Mouse (Mus musculus): ENCODE measurements around the gene Clip1. TPM values are rescaled to one million over a fixed set of nuclear protein-coding genes. Genes with fewer than 3 reads are reported as not detected.
A peak's percentile ranks its signal among the peaks of the same experiment; 100 is the strongest.

Gene Clip1
- polyA plus RNA-seq, 1 experiment from 2014 or later, result 21.6 TPM

DNA sequence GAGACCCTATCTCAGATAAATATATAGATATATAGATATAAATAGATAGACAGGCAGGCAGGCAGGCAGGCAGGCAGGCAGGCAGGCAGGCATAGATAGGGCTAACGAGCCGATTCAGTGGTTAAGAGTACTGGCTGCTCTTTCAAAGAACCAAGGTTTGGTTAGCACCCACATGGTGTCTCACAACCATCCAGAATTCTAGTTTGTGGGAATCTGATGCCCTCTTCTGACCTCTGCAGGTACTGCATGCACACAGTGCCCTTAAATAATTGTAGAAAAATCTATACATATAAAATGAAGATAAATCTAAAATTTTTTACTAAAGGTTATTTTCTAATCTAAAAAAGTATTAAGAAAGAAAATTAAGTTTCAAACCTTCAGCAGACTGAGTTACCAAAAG lies 65.9 kb downstream of the Clip1 start:
- no peak overlapping the region for H3K4me3 ChIP-seq (replicated peaks; ENCODE audit: low read depth, low read length)
- H3K9ac ChIP-seq (ENCODE audit: low read depth, low read length), result no peak overlapping the region
- 81% methylated on average over 2 of the region's 2 CpGs for WGBS
- no peaks in the 10 kb centered on the region for H3K9me3 ChIP-seq (replicated peaks; ENCODE audit: low read length)
- peak; percentile 16 for DNase-seq (ENCODE audit: low spot score)
- no peaks in the 10 kb centered on the region for H3K27me3 ChIP-seq (ENCODE audit: insufficient read depth, low read length)
- peak; percentile 64 for TF ChIP-seq CTCF (IDR thresholded peaks at IDR 0.05; ENCODE audit: low read depth)
- H3K4me1 ChIP-seq (replicated peaks; ENCODE audit: insufficient read depth, low read length), result no peaks in the 10 kb centered on the region
- ATAC-seq (replicated peaks; ENCODE audit: low FRiP score, low read depth), result no peak
- H3K27ac ChIP-seq, result no peak overlapping the region
- no peak overlapping the region for H3K4me2 ChIP-seq (ENCODE audit: low read length)
- H3K36me3 ChIP-seq (ENCODE audit: insufficient read depth, low read length), result peaks cover 37% of the 10 kb centered on the region

DNA sequence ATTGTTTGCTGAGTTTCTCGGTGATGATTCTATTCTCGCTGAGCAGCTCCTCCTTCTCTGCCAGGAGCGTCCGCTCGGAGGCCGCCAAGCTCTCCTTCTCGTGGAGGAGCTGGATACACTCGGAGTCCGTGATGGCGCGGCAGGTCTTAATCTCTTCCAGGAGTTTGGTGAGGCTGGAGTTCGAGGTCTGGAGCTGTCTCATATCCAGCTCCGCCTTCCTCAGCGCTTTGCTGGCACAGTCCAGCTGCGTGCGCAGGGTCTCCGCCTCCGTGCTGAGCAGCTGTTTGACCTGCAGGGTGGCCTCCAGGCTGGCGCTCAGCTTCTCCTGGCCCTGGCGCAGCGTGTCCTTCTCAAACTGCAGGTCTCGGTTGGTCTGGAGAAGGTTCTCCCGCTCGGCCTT lies 70.2 kb downstream of the Clip1 start:
- Histone ChIP-seq H3K4me2 (ENCODE audit: low read length) (no peak overlapping the region), H3K27ac (no peak overlapping the region), H3K36me3 (ENCODE audit: insufficient read depth, low read length) (peaks cover 51% of the 10 kb centered on the region), H3K9ac (ENCODE audit: low read depth, low read length) (no peak overlapping the region), H3K9me3 (replicated peaks; ENCODE audit: low read length) (no peaks in the 10 kb centered on the region), H3K27me3 (ENCODE audit: insufficient read depth, low read length) (no peaks in the 10 kb centered on the region), H3K4me1 (replicated peaks; ENCODE audit: insufficient read depth, low read length) (no peaks in the 10 kb centered on the region), H3K4me3 (replicated peaks; ENCODE audit: low read depth, low read length) (no peak overlapping the region)
- ATAC-seq (replicated peaks; ENCODE audit: low FRiP score, low read depth) (no peak), DNase-seq (ENCODE audit: low spot score) (no peak)
- 97% methylated on average over 24 of the region's 24 CpGs for WGBS
- TF ChIP-seq CTCF (IDR thresholded peaks at IDR 0.05; ENCODE audit: low read depth), result no peak

DNA sequence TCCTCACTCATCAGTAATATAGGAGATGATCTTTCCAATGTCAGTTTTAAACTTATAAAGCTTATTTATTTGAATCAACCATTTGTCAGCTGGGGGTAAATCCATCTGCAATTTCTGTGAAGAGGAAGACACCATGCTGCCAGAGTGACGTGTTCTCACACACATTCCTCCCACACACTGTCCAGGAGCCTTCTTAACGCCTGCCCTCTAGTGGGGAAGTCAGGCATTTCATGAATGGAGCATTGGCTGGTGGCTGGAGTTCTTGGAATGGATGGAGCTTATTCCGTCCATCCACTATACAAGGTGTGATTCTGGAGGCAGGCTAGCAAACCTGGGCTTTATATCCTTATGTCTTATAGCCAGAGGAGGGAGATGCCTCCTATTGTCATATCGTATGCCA lies 74.6 kb downstream of the Clip1 start:
- 36% methylated on average over 4 of the region's 4 CpGs for WGBS
- peak; percentile 83 for DNase-seq (ENCODE audit: low spot score)
- peak; percentile 91 for TF ChIP-seq CTCF (IDR thresholded peaks at IDR 0.05; ENCODE audit: low read depth)
- H3K36me3 ChIP-seq (ENCODE audit: insufficient read depth, low read length), result peaks cover 45% of the 10 kb centered on the region
- no peak overlapping the region for H3K9ac ChIP-seq (ENCODE audit: low read depth, low read length)
- H3K27ac ChIP-seq, result no peak overlapping the region
- H3K27me3 ChIP-seq (ENCODE audit: insufficient read depth, low read length), result no peaks in the 10 kb centered on the region
- H3K4me1 ChIP-seq (replicated peaks; ENCODE audit: insufficient read depth, low read length), result no peaks in the 10 kb centered on the region
- no peak overlapping the region for H3K4me2 ChIP-seq (ENCODE audit: low read length)
- no peak overlapping the region for H3K4me3 ChIP-seq (replicated peaks; ENCODE audit: low read depth, low read length)
- ATAC-seq (replicated peaks; ENCODE audit: low FRiP score, low read depth), result no peak
- no peaks in the 10 kb centered on the region for H3K9me3 ChIP-seq (replicated peaks; ENCODE audit: low read length)

DNA sequence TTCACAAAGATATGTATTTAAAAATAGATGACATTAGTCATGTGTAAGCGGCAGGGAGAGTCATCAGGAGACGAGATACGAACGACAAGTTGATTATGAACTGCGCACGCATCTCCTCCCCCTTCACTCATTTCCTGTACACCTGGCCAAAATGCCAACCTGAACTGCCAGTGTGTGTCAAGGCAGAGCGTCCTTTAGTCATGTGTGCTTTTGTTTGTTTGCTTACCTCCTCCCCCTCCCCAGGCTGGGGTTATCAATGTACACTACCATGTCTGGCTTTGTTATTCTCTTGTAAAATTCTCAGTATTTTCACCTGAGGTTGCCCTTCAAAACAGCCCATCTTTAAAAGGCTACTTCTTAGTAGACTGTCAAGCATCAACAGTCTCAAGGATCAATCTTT lies 75.0 kb downstream of the Clip1 start:
- H3K36me3 ChIP-seq (ENCODE audit: insufficient read depth, low read length), result peaks cover 41% of the 10 kb centered on the region

DNA sequence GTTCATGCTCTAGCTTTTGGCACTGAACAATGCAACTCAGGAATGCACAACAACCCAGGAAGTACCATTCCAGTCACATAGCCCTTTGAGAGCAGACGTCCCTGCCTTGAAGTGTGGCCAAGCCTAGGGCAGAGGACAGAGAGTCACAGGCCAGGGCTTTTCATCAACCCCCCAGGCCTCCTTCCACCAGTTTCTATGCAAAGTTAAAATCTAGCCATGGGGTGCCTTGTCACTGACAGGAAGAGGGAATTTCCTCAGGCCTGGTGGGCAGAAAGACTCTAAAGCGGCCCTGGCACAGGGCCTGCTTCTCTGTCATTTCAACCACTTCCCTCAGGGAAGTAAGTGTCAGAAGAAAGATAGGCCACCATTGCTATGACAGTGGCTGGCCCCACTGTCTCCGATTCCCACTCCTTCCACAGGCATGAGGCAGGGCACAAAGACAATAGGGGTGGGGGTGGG lies 77.2 kb downstream of the Clip1 start:
- 84% methylated on average over 3 of the region's 3 CpGs for WGBS
- Histone ChIP-seq H3K27ac (peak overlapping the region; percentile 48; the same call in 1 of the 2 replicates), H3K4me1 (replicated peaks; ENCODE audit: insufficient read depth, low read length) (no peaks in the 10 kb centered on the region), H3K9me3 (replicated peaks; ENCODE audit: low read length) (no peaks in the 10 kb centered on the region), H3K4me2 (ENCODE audit: low read length) (no peak overlapping the region), H3K9ac (ENCODE audit: low read depth, low read length) (no peak overlapping the region), H3K27me3 (ENCODE audit: insufficient read depth, low read length) (no peaks in the 10 kb centered on the region), H3K36me3 (ENCODE audit: insufficient read depth, low read length) (peaks cover 24% of the 10 kb centered on the region; the same call in 1 of the 2 replicates), H3K4me3 (replicated peaks; ENCODE audit: low read depth, low read length) (no peak overlapping the region)
- no peak for DNase-seq (ENCODE audit: low spot score)
- no peak for TF ChIP-seq CTCF (IDR thresholded peaks at IDR 0.05; ENCODE audit: low read depth)
- ATAC-seq (replicated peaks; ENCODE audit: low FRiP score, low read depth), result no peak

More for the DNA sequence above, 75.0 kb downstream of the Clip1 start:
- H3K27ac ChIP-seq, result no peak overlapping the region
- H3K4me3 ChIP-seq (replicated peaks; ENCODE audit: low read depth, low read length), result no peak overlapping the region
- H3K9me3 ChIP-seq (replicated peaks; ENCODE audit: low read length), result no peaks in the 10 kb centered on the region
- H3K9ac ChIP-seq (ENCODE audit: low read depth, low read length), result no peak overlapping the region
- DNase-seq (ENCODE audit: low spot score) (no peak), ATAC-seq (replicated peaks; ENCODE audit: low FRiP score, low read depth) (no peak)
- H3K4me1 ChIP-seq (replicated peaks; ENCODE audit: insufficient read depth, low read length), result no peaks in the 10 kb centered on the region
- H3K4me2 ChIP-seq (ENCODE audit: low read length), result no peak overlapping the region
- 92% methylated on average over 7 of the region's 7 CpGs for WGBS
- TF ChIP-seq CTCF (IDR thresholded peaks at IDR 0.05; ENCODE audit: low read depth), result no peak
- H3K27me3 ChIP-seq (ENCODE audit: insufficient read depth, low read length), result no peaks in the 10 kb centered on the region

DNA sequence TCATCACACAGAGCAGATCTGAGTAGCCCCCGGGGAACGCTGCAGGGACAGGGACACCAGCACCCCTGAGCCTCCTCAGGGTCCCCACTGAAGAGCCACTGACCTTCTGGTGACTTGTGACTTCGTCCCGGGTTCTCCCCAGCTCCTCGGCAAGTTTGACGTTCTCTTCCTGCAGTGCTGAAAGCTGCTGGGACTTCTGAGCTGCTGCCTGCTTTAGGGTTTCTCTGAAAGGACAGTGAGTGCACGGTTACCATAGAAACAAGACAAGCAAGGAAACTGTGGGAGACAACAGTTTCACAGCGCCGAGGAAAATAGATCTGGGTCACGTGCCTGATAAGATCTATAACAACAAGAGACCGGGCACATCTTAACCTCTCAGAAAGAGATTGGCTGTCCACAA lies 80.9 kb downstream of the Clip1 start:
- DNase-seq (ENCODE audit: low spot score), result peak; percentile 67
- H3K27me3 ChIP-seq (ENCODE audit: insufficient read depth, low read length), result no peaks in the 10 kb centered on the region
- no peak overlapping the region for H3K4me2 ChIP-seq (ENCODE audit: low read length)
- H3K36me3 ChIP-seq (ENCODE audit: insufficient read depth, low read length), result 0 out of 2 replicates have a peak, but pooled peaks cover 13% of the 10 kb centered on the region
- no peak overlapping the region for H3K27ac ChIP-seq
- no peak overlapping the region for H3K4me3 ChIP-seq (replicated peaks; ENCODE audit: low read depth, low read length)
- TF ChIP-seq CTCF (IDR thresholded peaks at IDR 0.05; ENCODE audit: low read depth), result no peak
- 35% methylated on average over 11 of the region's 11 CpGs for WGBS
- H3K4me1 ChIP-seq (replicated peaks; ENCODE audit: insufficient read depth, low read length), result 0 out of 2 replicates have a peak, but pooled peaks cover 4% of the 10 kb centered on the region
- no peak overlapping the region for H3K9ac ChIP-seq (ENCODE audit: low read depth, low read length)
- no peak for ATAC-seq (replicated peaks; ENCODE audit: low FRiP score, low read depth)
- H3K9me3 ChIP-seq (replicated peaks; ENCODE audit: low read length), result no peaks in the 10 kb centered on the region

DNA sequence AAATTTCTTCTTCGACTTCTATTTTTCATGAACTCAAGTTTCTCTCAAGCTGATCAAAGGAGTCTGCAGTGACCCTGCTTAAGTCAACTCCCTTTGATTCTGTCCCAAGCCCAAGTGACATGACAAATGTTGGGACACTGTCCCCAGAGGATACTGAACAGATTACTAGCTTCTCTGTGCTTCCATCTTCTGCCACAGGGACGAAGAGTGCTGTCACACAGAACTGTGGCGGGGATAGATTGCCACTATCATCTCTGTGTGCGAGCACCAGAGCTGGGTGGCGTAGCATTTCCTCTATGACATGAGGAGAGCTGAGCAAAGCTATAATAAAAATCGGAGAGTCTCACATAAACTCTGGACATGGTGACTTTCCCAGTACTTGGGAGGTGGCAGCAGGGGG lies 82.2 kb downstream of the Clip1 start:
- H3K4me3 ChIP-seq (replicated peaks; ENCODE audit: low read depth, low read length), result no peak overlapping the region
- no peaks in the 10 kb centered on the region for H3K27me3 ChIP-seq (ENCODE audit: insufficient read depth, low read length)
- WGBS, result 81% methylated on average over 6 of the region's 6 CpGs
- no peaks in the 10 kb centered on the region for H3K9me3 ChIP-seq (replicated peaks; ENCODE audit: low read length)
- no peak overlapping the region for H3K27ac ChIP-seq
- H3K4me2 ChIP-seq (ENCODE audit: low read length), result no peak overlapping the region
- H3K9ac ChIP-seq (ENCODE audit: low read depth, low read length), result no peak overlapping the region
- no peaks in the 10 kb centered on the region for H3K36me3 ChIP-seq (ENCODE audit: insufficient read depth, low read length)
- DNase-seq (ENCODE audit: low spot score) (peak; percentile 8), ATAC-seq (replicated peaks; ENCODE audit: low FRiP score, low read depth) (no peak)
- 0 out of 2 replicates have a peak, but pooled peaks cover 4% of the 10 kb centered on the region for H3K4me1 ChIP-seq (replicated peaks; ENCODE audit: insufficient read depth, low read length)
- no peak for TF ChIP-seq CTCF (IDR thresholded peaks at IDR 0.05; ENCODE audit: low read depth)
